ENCODE assay signal across 8 mouse cellular contexts in genomic region chrX:17571621-17572459, GRCm38 (mm10). TPM values are rescaled to one million over a fixed set of nuclear protein-coding genes. Genes with fewer than 3 reads are reported as not detected.
A peak's percentile ranks its signal among the peaks of the same experiment; 100 is the strongest.
DNase-seq lines count a peak whose midpoint lies in the region; ATAC-seq lines count a peak whose summit lies in the region.

TSS of gene Fundc1 (minus strand) at chrX:17572325.

- H3K9me3 ChIP-seq in forebrain, embryonic 10.5 days = no peaks in the 10 kb centered on the region
- no peaks in the 10 kb centered on the region for H3K9me3 ChIP-seq in heart, embryonic 15.5 days (replicated peaks)
- no peaks in the 10 kb centered on the region for H3K9me3 ChIP-seq in liver, embryonic 15.5 days (replicated peaks)
- H3K9me3 ChIP-seq in neural tube, embryonic 12.5 days = no peaks in the 10 kb centered on the region

- H3K9ac ChIP-seq in heart, embryonic 15.5 days = peak within 1 kb of the TSS; percentile 64
- H3K9ac ChIP-seq in liver, embryonic 15.5 days = peak within 1 kb of the TSS; percentile 50
- peak within 1 kb of the TSS; percentile 56 for H3K9ac ChIP-seq in neural tube, embryonic 12.5 days

- H3K36me3 ChIP-seq in forebrain, embryonic 10.5 days (replicated peaks) = no peaks in the 10 kb centered on the region; the same call in 1 of the 2 replicates
- H3K36me3 ChIP-seq in heart, embryonic 15.5 days = no peaks in the 10 kb centered on the region
- H3K36me3 ChIP-seq in liver, embryonic 15.5 days (replicated peaks) = no peaks in the 10 kb centered on the region
- no peaks in the 10 kb centered on the region for H3K36me3 ChIP-seq in neural tube, embryonic 12.5 days

- WGBS in forebrain, embryonic 10.5 days = 16% methylated on average over 30 of the region's 30 CpGs
- WGBS in heart, embryonic 15.5 days = 6% methylated on average over 30 of the region's 30 CpGs
- WGBS in liver, embryonic 15.5 days (ENCODE audit: insufficient replicate concordance) = 8% methylated on average over 29 of the region's 30 CpGs
- 10% methylated on average over 30 of the region's 30 CpGs for WGBS in neural tube, embryonic 12.5 days

- no peaks in the 10 kb centered on the region for H3K27me3 ChIP-seq in forebrain, embryonic 10.5 days (ENCODE audit: poor library complexity, severe bottlenecking)
- H3K27me3 ChIP-seq in heart, embryonic 15.5 days = no peaks in the 10 kb centered on the region
- H3K27me3 ChIP-seq in liver, embryonic 15.5 days = no peaks in the 10 kb centered on the region
- no peaks in the 10 kb centered on the region for H3K27me3 ChIP-seq in neural tube, embryonic 12.5 days (replicated peaks)

- H3K4me2 ChIP-seq in heart, embryonic 15.5 days = peak within 1 kb of the TSS; percentile 57
- peak within 1 kb of the TSS; percentile 61 for H3K4me2 ChIP-seq in liver, embryonic 15.5 days
- peak within 1 kb of the TSS; percentile 55 for H3K4me2 ChIP-seq in neural tube, embryonic 12.5 days (replicated peaks)

- H3K4me3 ChIP-seq in forebrain, embryonic 10.5 days = peak within 1 kb of the TSS; percentile 52
- H3K4me3 ChIP-seq in heart, embryonic 15.5 days = peak within 1 kb of the TSS; percentile 62
- H3K4me3 ChIP-seq in liver, embryonic 15.5 days (replicated peaks) = peak within 1 kb of the TSS; percentile 65
- H3K4me3 ChIP-seq in neural tube, embryonic 12.5 days = peak within 1 kb of the TSS; percentile 39

- peak; percentile 81 to 85 for DNase-seq in CD8-positive naive resting alpha-beta T cell, adult 2 months (ENCODE audit: low read depth in 2 of 2, low spot score in 2 of 2)
- DNase-seq in c-Kit-positive CD71-negative TER-119-negative erythroid progenitor cells, embryonic 14.5 days (ENCODE audit: low read depth) = peak; percentile 83
- DNase-seq in forebrain, embryonic 10.5 days (ENCODE audit: extremely low spot score, low spot score) = peak; percentile 90
- DNase-seq in kidney, postnatal 36 days = peak; percentile 97
- DNase-seq in telencephalon, adult 2 months (ENCODE audit: low read depth, low spot score) = peak; percentile 93

- peak; percentile 97 for ATAC-seq in heart, embryonic 15.5 days (replicated peaks; ENCODE audit: insufficient number of reproducible peaks, insufficient read depth, low FRiP score, low read depth)
- ATAC-seq in liver, embryonic 15.5 days (ENCODE audit: insufficient read depth) = peak; percentile 94
- peak; percentile 97 for ATAC-seq in neural tube, embryonic 12.5 days (ENCODE audit: low FRiP score, low read depth)

- H3K27ac ChIP-seq in forebrain, embryonic 10.5 days = peak within 1 kb of the TSS; percentile 89
- H3K27ac ChIP-seq in heart, embryonic 15.5 days = peak within 1 kb of the TSS; percentile 88
- H3K27ac ChIP-seq in liver, embryonic 15.5 days (replicated peaks) = peak within 1 kb of the TSS; percentile 72
- H3K27ac ChIP-seq in neural tube, embryonic 12.5 days = peak within 1 kb of the TSS; percentile 68

- H3K4me1 ChIP-seq in forebrain, embryonic 10.5 days = 0 out of 2 replicates have a peak, but pooled peaks cover 6% of the 10 kb centered on the region
- H3K4me1 ChIP-seq in heart, embryonic 15.5 days (replicated peaks) = no peaks in the 10 kb centered on the region
- no peaks in the 10 kb centered on the region for H3K4me1 ChIP-seq in liver, embryonic 15.5 days (replicated peaks)
- no peaks in the 10 kb centered on the region for H3K4me1 ChIP-seq in neural tube, embryonic 12.5 days

RNA-seq across cellular contexts. Expression of gene Fundc1, which starts in this region (rescaled TPM):
- 36.1 and 39.6 TPM in 2 replicates for polyA plus RNA-seq in forebrain, embryonic 10.5 days (2016; fragmentation: Nextera tagmentation; extraction: Ambion mirVana)
- 37.8 and 40.7 TPM in 2 replicates for polyA plus RNA-seq in heart, embryonic 15.5 days (2015; fragmentation: Nextera tagmentation; extraction: Ambion mirVana)
- 13.5 and 14.9 TPM in 2 replicates for polyA plus RNA-seq in liver, embryonic 15.5 days (2015; fragmentation: Nextera tagmentation; extraction: Ambion mirVana)
- 56.1 and 58.2 TPM in 2 replicates for polyA plus RNA-seq in neural tube, embryonic 12.5 days (2016; fragmentation: Nextera tagmentation; extraction: Ambion mirVana)

Comparison
In these comparisons a context has a peak if more than half of its experiments do, and no peak if none do; other contexts are left out.
1. Peak in every context shown above with its lines: DNase-seq, ATAC-seq, H3K4me3 ChIP-seq and H3K27ac ChIP-seq.